Mouse (Mus musculus): Measurements from ENCODE around the gene Tmcc3.

DNA sequence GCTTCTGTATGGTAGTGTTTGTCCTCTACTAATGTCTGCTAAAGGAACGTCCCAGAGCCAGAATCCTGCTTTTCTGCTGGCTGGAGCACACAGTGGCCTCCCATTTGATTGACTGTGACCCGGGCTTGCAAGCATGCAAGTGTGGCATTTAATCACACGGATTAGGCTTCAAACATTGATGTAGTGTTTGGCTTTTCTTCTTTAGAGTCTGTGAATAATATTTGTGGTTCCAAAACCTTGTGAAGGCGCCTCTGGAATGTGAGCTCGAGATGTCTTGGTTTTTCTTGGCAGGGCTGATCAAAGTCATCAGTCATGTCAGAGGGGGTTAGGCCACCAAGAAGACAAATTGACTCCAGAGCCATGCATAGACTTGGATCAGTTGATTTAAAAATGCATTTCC is 79.3 kb downstream of the Tmcc3 start:
- TF ChIP-seq CTCF (IDR thresholded peaks at IDR 0.05) (no peak), EP300 (IDR thresholded peaks at IDR 0.05; ENCODE audit: insufficient read depth, low read depth, low read length) (no peak), POLR2A (IDR thresholded peaks at IDR 0.05; ENCODE audit: insufficient read depth, low read depth, low read length) (no peak)
